Mouse (Mus musculus) heart, embryonic 14.5 days (tissue): ENCODE measurements around the gene Ankrd65. TPM values are rescaled to one million over a fixed set of nuclear protein-coding genes. Genes with fewer than 3 reads are reported as not detected.

ENCODE experiments used
- ATAC-seq: fragments of 200-750 bp; cut with Nextera tagmentation; 2 replicates; pipeline ENCODE4 v1.8.0; 2017; ENCODE audit warnings: low read depth, moderate TSS enrichment; ENCODE audit not compliant: insufficient number of reproducible peaks, insufficient read depth, low FRiP score
- H3K27ac ChIP-seq, 2 experiments: fragments of 200-500 bp in 1 of 2; fragments of 300-500 bp in 1 of 2; sonication (generic) in 1 of 2; replicated peaks in 1 of 2; 2 replicates each; pipeline ENCODE4 v1.5.1; 2012 to 2014; ENCODE audit warnings: low read depth in 2 of 2, low read length in 2 of 2, control low read depth in 1 of 2, mild to moderate bottlenecking in 1 of 2, mixed read lengths in 1 of 2; ENCODE audit not compliant: control insufficient read depth in 1 of 2, insufficient read depth in 1 of 2
- H3K27me3 ChIP-seq: fragments of 300-500 bp; sonication (generic); 2 replicates; pipeline ENCODE4 v1.6.1; 2014; ENCODE audit warnings: mild to moderate bottlenecking, low read length, control low read depth; ENCODE audit not compliant: control insufficient read depth, insufficient read depth
- H3K36me3 ChIP-seq: fragments of 300-500 bp; sonication (generic); 2 replicates; pipeline ENCODE4 v1.6.1; 2014; ENCODE audit warnings: mild to moderate bottlenecking, control low read depth, low read length, mixed read lengths; ENCODE audit not compliant: control insufficient read depth, insufficient read depth
- H3K4me1 ChIP-seq, 2 experiments: fragments of 200-500 bp in 1 of 2; fragments of 300-500 bp in 1 of 2; sonication (generic) in 1 of 2; 2 replicates each; pipeline ENCODE4 v1.6.1; 2012 to 2014; ENCODE audit warnings: low read length in 2 of 2, control low read depth in 1 of 2, mixed read lengths in 1 of 2; ENCODE audit not compliant: control insufficient read depth in 2 of 2, insufficient read depth in 2 of 2
- H3K4me2 ChIP-seq: fragments of 300-500 bp; sonication (generic); 2 replicates; pipeline ENCODE4 v1.6.1; 2014; ENCODE audit warnings: mild to moderate bottlenecking, low read length
- H3K4me3 ChIP-seq, 2 experiments: fragments of 200-500 bp in 1 of 2; fragments of 300-500 bp in 1 of 2; sonication (generic) in 1 of 2; 2 replicates each; pipeline ENCODE4 v1.5.1; 2012 to 2014; ENCODE audit warnings: low read length in 2 of 2, mild to moderate bottlenecking in 2 of 2, control low read depth in 1 of 2, low read depth in 1 of 2, moderate library complexity in 1 of 2; ENCODE audit not compliant: control insufficient read depth in 1 of 2, insufficient read depth in 1 of 2
- H3K9ac ChIP-seq: fragments of 300-500 bp; sonication (generic); 2 replicates; pipeline ENCODE4 v1.6.1; 2014; ENCODE audit warnings: mild to moderate bottlenecking, low read length
- H3K9me3 ChIP-seq: fragments of 300-500 bp; sonication (generic); 2 replicates; pipeline ENCODE4 v1.6.1; 2016; ENCODE audit warnings: low read length, control low read depth; ENCODE audit not compliant: control insufficient read depth
- WGBS: fragments of 180-500 bp; shearing (Covaris S2); extraction: QIAGEN DNeasy Blood & Tissue Kit; methylation state at CpG from one replicate; pipeline ENCODE4 v1.1.7; 2014; 5-methylcytosine and 5-hydroxymethylcytosine counted together
- polyA plus RNA-seq: library from polyadenylated mRNA; unstranded; fragments of >200 nt; fragmentation: Nextera tagmentation; extraction: Ambion mirVana; gene quantifications from 2 replicates; pipeline ENCODE4 v1.2.1, GENCODE M21; 2014

Ankrd65 gene
- polyA plus RNA-seq, 1 experiment from 2014 or later: not detected

DNA sequence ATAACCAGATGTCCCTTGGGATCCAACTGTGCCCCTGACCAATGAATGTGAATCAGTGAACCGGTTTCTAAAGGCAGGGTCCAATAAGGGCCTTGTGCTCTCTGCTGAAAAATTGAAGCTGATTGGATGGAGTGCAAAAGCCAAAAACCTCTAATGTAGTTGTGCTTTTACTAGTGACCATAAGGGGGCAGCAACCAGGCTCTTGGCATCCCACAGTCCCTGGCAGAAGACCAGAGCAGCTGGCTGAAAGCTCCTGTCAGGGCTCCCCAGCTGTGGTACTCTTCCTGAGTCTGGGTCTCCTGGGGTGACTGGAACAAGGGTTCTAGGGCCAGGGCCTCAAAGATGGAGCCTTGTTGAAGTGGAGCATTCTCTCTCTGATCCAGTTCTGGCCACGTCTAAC is 43.6 kb downstream of the Ankrd65 start:
- H3K27me3 ChIP-seq: no peaks in the 10 kb centered on the region
- 26% methylated on average over 2 of the region's 2 CpGs for WGBS
- peaks cover 17 to 28% of the 10 kb centered on the region in 2 experiments for H3K4me1 ChIP-seq
- no peak overlapping the region for H3K4me3 ChIP-seq
- H3K9me3 ChIP-seq: no peaks in the 10 kb centered on the region
- ATAC-seq: peak; percentile 6; the same call in 1 of the 2 replicates
- H3K4me2 ChIP-seq: no peak overlapping the region
- H3K36me3 ChIP-seq: peaks cover 12% of the 10 kb centered on the region
- no peak overlapping the region for H3K9ac ChIP-seq
- peak overlapping the region; percentile 9 to 51; a peak in 1 of 4 replicates for H3K27ac ChIP-seq

- peaks cover 18% of the 10 kb centered on the region for H3K36me3 ChIP-seq
- peaks cover 26 to 50% of the 10 kb centered on the region in 2 experiments for H3K4me1 ChIP-seq
- no peak overlapping the region for H3K9ac ChIP-seq
- no peak for ATAC-seq
- peaks cover 5% of the 10 kb centered on the region for H3K27me3 ChIP-seq
- H3K4me2 ChIP-seq: peak overlapping the region; percentile 23; the same call in 1 of the 2 replicates
- H3K27ac ChIP-seq: peak overlapping the region; percentile 76 to 85
- WGBS: 52% methylated on average over 11 of the region's 11 CpGs
- no peak overlapping the region for H3K4me3 ChIP-seq
- no peaks in the 10 kb centered on the region for H3K9me3 ChIP-seq
These were observed 47.3 kb downstream of the Ankrd65 start for GRCm38 (mm10) chr4:155837404-155838010.

GRCm38 (mm10) chr4:155838187-155839153 is 48.2 kb downstream of the Ankrd65 start:
- Histone ChIP-seq H3K27me3 (peaks cover 5% of the 10 kb centered on the region), H3K4me1 (peaks cover 26 to 46% of the 10 kb centered on the region in 2 experiments), H3K9ac (no peak overlapping the region), H3K27ac (peak overlapping the region; percentile 76 to 85), H3K9me3 (no peaks in the 10 kb centered on the region), H3K4me3 (no peak overlapping the region), H3K36me3 (peaks cover 17% of the 10 kb centered on the region), H3K4me2 (peak overlapping the region; percentile 88)
- 33% methylated on average over 8 of the region's 8 CpGs for WGBS
- ATAC-seq: no peak

- peaks cover 5% of the 10 kb centered on the region for H3K27me3 ChIP-seq
- H3K4me1 ChIP-seq: peaks cover 22 to 41% of the 10 kb centered on the region in 2 experiments
- peak; percentile 92 for ATAC-seq
- no peaks in the 10 kb centered on the region for H3K9me3 ChIP-seq
- WGBS: 4% methylated on average over 16 of the region's 16 CpGs
- H3K4me2 ChIP-seq: peak within 1 kb of the TSS; percentile 88
- H3K36me3 ChIP-seq: peaks cover 21% of the 10 kb centered on the region
- peak within 1 kb of the TSS; percentile 76 for H3K9ac ChIP-seq
- H3K4me3 ChIP-seq: peak within 1 kb of the TSS; percentile 51 to 54
- peak within 1 kb of the TSS; percentile 85 to 86 for H3K27ac ChIP-seq
These were observed 49.3 kb downstream of the Ankrd65 start, which contains the start of gene Mxra8 for GRCm38 (mm10) chr4:155839483-155839910. Gene Mxra8 (plus strand): TSS chr4:155839680.

- H3K9me3 ChIP-seq: no peaks in the 10 kb centered on the region
- peak overlapping the region; percentile 85 to 86 for H3K27ac ChIP-seq
- H3K4me3 ChIP-seq: peak overlapping the region; percentile 51 to 54
- peak overlapping the region; percentile 88 for H3K4me2 ChIP-seq
- peaks cover 5% of the 10 kb centered on the region for H3K27me3 ChIP-seq
- 7% methylated on average over 8 of the region's 8 CpGs for WGBS
- H3K4me1 ChIP-seq: peaks cover 22 to 41% of the 10 kb centered on the region in 2 experiments
- H3K9ac ChIP-seq: peak overlapping the region; percentile 76
- H3K36me3 ChIP-seq: peaks cover 21% of the 10 kb centered on the region
- no peak for ATAC-seq
These were observed 50.1 kb downstream of the Ankrd65 start for GRCm38 (mm10) chr4:155840076-155841002.

- Histone ChIP-seq H3K27ac (0 out of 4 replicates have a peak overlapping the region, but pooled peaks of 1 of the 2 experiments have one; percentile 17), H3K4me1 (peaks cover 22 to 41% of the 10 kb centered on the region in 2 experiments), H3K9ac (peak overlapping the region; percentile 76), H3K9me3 (no peaks in the 10 kb centered on the region), H3K27me3 (peaks cover 5% of the 10 kb centered on the region), H3K4me2 (peak overlapping the region; percentile 88), H3K36me3 (peaks cover 21% of the 10 kb centered on the region), H3K4me3 (peak overlapping the region; percentile 51 to 54)
- under 1% methylated on average over 32 of the region's 32 CpGs for WGBS
- peak; percentile 23 for ATAC-seq
These were observed 50.8 kb downstream of the Ankrd65 start for GRCm38 (mm10) chr4:155841003-155841454.
